Mouse (Mus musculus) central nervous system, embryonic 18 days (tissue): Measurements from ENCODE around the gene Colec11. TPM values are rescaled to one million over a fixed set of nuclear protein-coding genes. Genes with fewer than 3 reads are reported as not detected.

Source experiments
- polyA plus RNA-seq: library from polyadenylated mRNA; depleted of rRNA; stranded (reverse); fragments of >200 nt; gene quantifications from 2 replicates; pipeline ENCODE4 v1.2.3, GENCODE M21; 2012; rRNA removed

The Colec11 gene
- polyA plus RNA-seq: 0.45 and 0.49 TPM in 2 replicates

DNA sequence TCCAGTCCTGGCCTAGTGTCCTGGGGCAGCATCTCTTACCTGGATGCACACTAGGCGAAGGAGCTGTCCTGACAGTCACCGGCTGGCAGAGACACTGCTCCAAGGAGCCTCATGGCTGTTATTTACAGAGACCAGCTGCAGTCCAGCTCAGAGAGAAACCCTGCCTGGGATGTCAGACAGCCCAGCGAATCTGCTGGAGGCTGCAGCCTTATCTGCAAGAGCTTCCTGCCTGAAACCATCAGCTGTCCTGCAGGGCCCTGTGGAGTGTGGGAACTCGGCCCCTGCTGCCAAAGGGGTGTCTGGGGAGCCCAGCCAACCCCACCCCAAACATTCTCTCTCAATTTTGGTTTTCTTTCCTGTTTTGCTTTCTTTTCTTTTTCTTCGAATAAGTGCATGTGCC, at the start of gene Colec11:
Gene Colec11, minus strand, starts transcription at position 183 of the 400 bp plus-strand sequence.

DNA sequence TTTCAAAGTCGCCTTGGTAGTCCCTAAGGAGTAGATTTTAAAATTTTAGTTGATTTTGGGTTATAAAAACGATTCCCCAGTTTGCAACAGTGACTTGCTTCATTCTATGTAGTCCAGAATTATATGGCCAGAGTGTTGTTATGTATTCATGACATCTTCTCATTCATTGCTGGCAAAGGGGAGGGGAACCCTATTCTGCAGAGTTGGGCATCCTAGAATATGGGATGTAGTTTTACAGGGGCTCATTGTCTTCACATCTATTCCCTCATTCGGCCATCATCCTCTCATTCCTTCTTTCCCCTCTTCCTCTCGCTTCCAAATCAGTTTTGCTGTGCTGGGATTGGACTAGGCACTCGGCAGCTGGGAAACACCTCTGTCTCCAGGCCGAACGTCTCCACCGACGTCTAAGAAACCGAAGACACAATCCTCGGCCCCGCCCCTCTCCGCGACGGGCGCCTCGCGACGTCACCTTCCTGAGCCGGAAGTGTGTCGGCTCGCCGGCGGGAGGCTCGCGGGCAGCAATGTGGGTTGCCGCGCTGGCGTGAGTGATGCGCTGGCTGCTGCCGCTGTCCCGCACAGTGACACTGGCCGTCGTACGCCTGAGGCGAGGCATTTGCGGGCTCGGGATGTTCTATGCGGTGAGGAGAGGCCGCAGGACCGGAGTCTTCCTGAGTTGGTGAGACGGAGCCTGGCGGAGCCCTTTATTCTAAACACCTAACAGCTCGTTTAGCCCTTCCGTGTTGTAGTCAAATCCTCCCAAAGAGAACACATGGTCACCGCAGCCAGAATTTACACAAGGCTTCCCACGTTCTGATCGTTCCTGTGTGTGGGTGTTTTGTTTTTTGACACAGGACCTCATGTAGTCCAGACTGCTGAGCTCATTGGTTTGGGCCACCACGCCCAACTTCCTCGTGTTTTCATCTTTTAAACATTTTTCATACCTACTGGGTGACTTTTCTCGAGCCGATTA, 26.2 kb upstream of the Colec11 start, which contains the start of gene Rnaseh1:
Gene Rnaseh1, plus strand, starts transcription at position 462 of the 970 bp plus-strand sequence.

GRCm38 (mm10) chr12:28635535-28636476, 12.6 kb upstream of the Colec11 start, which contains the start of gene Rps7:
Gene Rps7 (minus strand): TSS chr12:28635953.

DNA sequence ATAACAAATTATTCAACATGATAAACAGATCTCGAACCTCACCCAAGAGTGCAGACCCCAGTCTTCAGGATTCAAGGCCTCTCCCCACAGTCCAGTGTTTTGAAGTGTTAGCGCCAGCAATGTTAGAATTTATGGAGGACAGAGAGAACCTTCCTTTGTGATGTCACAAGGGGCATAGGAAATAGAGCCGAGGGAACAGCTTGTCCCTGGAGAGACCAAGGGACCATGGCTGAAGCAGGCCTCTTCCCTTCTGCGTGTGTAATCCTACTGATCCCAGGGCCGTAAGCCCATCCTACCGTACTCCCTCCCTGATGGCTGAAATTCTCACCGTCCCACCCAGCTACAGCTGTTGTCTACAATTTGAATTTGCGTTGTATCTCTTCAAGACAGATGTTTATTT, 40.8 kb downstream of the Colec11 start, which contains the start of gene Allc:
Gene Allc, minus strand, starts transcription at position 101 of the 400 bp plus-strand sequence.

DNA sequence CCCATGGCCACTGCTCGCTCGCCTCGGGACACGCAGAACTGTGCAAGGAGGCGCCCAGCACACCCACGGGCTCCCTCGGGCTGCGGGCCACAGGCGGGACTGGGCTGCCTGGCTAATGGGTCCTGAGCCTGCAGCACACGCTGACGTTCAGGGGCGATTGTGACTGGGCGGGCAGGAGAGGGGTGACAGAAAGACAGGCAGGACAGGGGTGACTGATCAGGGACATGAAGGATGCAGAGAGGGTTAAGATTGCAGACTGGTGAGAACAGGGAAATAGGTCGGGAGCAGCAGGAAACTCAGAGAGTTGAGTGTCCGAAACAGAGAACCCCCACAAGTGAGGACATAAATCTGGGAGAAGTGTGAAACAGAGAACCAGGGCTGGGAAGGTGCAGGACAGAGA, 70.9 kb downstream of the Colec11 start, which contains the start of gene Dcdc2c:
Gene Dcdc2c, minus strand, starts transcription at position 101 of the 400 bp plus-strand sequence.

Other genes starting within 250 kb of the Colec11 start
- gene Dcdc2c, start 71.0 kb downstream of the Colec11 start, polyA plus RNA-seq: 0.05 and 0.13 TPM in 2 replicates
- 0.11 and 0.13 TPM in 2 replicates for gene Allc, start 40.9 kb downstream of the Colec11 start, polyA plus RNA-seq
- 964 and 977 TPM in 2 replicates for gene Rps7, start 12.6 kb upstream of the Colec11 start, polyA plus RNA-seq
- 25.0 and 26.0 TPM in 2 replicates for gene Rnaseh1, start 26.2 kb upstream of the Colec11 start, polyA plus RNA-seq
- 14.3 and 15.6 TPM in 2 replicates for gene Adi1, start 51.9 kb upstream of the Colec11 start, polyA plus RNA-seq
- 40.9 and 41.6 TPM in 2 replicates for gene Trappc12, start 127.1 kb upstream of the Colec11 start, polyA plus RNA-seq
- gene Eipr1, start 128.4 kb upstream of the Colec11 start, polyA plus RNA-seq: 48.2 and 52.3 TPM in 2 replicates